Mouse (Mus musculus) intestine, embryonic 16.5 days (tissue): ENCODE measurements around the gene Hivep3. TPM values are rescaled to one million over a fixed set of nuclear protein-coding genes. Genes with fewer than 3 reads are reported as not detected.

Experiments used
- ATAC-seq: fragments of 200-750 bp; cut with Nextera tagmentation; 2 replicates; pipeline ENCODE4 v1.8.0; 2017; ENCODE audit warnings: moderate TSS enrichment, moderate library complexity
- H3K27ac ChIP-seq: fragments of 300-500 bp; sonication (generic); 2 replicates; pipeline ENCODE4 v1.5.1; 2014; ENCODE audit warnings: mild to moderate bottlenecking, low read length
- H3K27me3 ChIP-seq: fragments of 300-500 bp; sonication (generic); replicated peaks from 2 replicates; pipeline ENCODE4 v1.6.1; 2014; ENCODE audit warnings: low read length, control low read depth, mixed read lengths; ENCODE audit not compliant: control insufficient read depth, insufficient read depth
- H3K36me3 ChIP-seq: fragments of 300-500 bp; sonication (generic); 2 replicates; pipeline ENCODE4 v1.6.1; 2014; ENCODE audit warnings: low read length, control low read depth; ENCODE audit not compliant: control insufficient read depth, insufficient read depth
- H3K4me1 ChIP-seq: fragments of 300-500 bp; sonication (generic); 2 replicates; pipeline ENCODE4 v1.6.1; 2014; ENCODE audit warnings: low read length, control low read depth, mixed read lengths; ENCODE audit not compliant: control insufficient read depth, insufficient read depth
- H3K4me2 ChIP-seq: fragments of 300-500 bp; sonication (generic); 2 replicates; pipeline ENCODE4 v1.6.1; 2014; ENCODE audit warnings: low read depth, low read length, control low read depth
- H3K4me3 ChIP-seq: fragments of 300-500 bp; sonication (generic); 2 replicates; pipeline ENCODE4 v1.5.1; 2014; ENCODE audit warnings: mild to moderate bottlenecking, low read length
- H3K9ac ChIP-seq: fragments of 300-500 bp; sonication (generic); 2 replicates; pipeline ENCODE4 v1.6.1; 2014; ENCODE audit warnings: low read depth, low read length
- H3K9me3 ChIP-seq: fragments of 300-500 bp; sonication (generic); 2 replicates; pipeline ENCODE4 v1.6.1; 2016; ENCODE audit warnings: low read length, control low read depth; ENCODE audit not compliant: control insufficient read depth
- WGBS: fragments of 180-500 bp; shearing (Covaris S2); extraction: QIAGEN DNeasy Blood & Tissue Kit; methylation state at CpG from one replicate; pipeline ENCODE4 v1.1.7; 2014; 5-methylcytosine and 5-hydroxymethylcytosine counted together
- polyA plus RNA-seq: library from polyadenylated mRNA; unstranded; fragments of >200 nt; fragmentation: Nextera tagmentation; extraction: Ambion mirVana; gene quantifications from 2 replicates; pipeline ENCODE4 v1.2.1, GENCODE M21; 2015

The Hivep3 gene
- polyA plus RNA-seq, 1 experiment from 2014 or later = 4.4 TPM

DNA sequence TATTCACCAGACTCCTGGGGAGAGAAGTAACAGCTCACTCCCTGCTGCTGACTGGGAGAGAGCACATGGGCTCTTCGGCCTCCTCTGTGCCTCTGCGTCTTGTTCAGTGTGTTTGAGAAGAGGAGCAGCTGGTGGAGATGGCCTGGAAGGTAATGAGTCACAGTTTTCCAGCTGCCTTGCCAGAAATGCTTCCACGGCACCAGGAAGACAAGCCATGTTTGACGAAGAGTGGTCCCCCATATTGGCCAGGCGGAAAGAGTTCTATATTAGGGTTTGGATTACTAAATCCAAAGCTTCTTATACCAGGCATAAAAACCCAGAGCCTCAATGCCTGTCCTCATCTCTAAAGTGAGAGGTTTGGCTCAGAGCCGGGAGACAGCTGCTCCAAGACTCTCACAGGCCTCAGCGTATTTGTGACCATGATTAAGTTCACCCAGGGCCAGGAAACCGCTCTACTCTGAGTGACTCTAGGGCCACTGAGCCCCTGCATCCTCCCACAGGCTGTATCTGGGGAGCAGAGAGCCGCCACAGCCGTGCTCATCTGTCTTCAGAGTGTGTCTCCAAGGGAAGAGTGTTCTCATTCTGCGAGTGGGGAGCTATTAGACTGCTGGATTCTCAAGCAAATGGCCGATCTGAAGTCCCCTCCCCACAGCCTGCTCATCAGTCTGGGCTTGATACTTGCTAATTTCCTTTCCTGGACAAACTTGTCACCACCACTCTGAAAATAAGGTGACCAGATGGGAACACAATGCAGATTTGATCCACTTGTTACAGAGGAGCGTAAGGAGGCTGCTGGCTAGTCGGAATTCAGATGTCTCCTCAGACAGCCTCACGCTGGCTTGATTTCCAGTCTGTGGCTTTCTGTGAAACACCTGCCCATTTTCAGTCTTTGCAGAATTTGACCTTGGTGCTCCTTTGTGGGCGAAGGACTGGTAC is 168.2 kb downstream of the Hivep3 start:
- Histone ChIP-seq H3K36me3 (no peaks in the 10 kb centered on the region), H3K27me3 (no peaks in the 10 kb centered on the region), H3K4me1 (no peaks in the 10 kb centered on the region), H3K4me3 (no peak overlapping the region), H3K9me3 (no peaks in the 10 kb centered on the region), H3K27ac (0 out of 2 replicates have a peak overlapping the region, but pooled peaks have one; percentile 21), H3K9ac (no peak overlapping the region), H3K4me2 (no peak overlapping the region)
- 61% methylated on average over 16 of the region's 16 CpGs for WGBS
- no peak for ATAC-seq

DNA sequence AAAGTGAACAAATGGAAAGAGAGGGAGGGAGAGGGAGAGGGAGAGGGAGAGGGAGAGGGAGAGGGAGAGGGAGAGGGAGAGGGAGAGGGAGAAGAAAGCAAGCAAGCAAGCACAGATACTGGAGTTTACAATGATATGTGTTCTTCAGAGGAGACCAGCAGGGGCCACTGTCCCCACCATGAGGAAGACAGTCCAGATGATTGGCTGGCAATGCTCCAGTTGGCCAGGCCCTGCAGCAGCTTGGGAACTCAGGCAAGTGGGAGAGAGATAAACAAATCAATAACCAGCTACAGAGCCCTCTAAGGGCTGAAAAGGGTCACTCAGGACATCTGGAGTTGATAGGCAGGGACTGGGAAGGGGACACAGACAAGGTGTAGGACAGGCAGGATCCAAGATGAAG is 169.7 kb downstream of the Hivep3 start:
- Histone ChIP-seq H3K36me3 (no peaks in the 10 kb centered on the region), H3K4me3 (no peak overlapping the region), H3K9me3 (no peaks in the 10 kb centered on the region), H3K27me3 (no peaks in the 10 kb centered on the region), H3K9ac (no peak overlapping the region), H3K4me2 (no peak overlapping the region), H3K27ac (no peak overlapping the region), H3K4me1 (no peaks in the 10 kb centered on the region)
- ATAC-seq = peak; percentile 55

DNA sequence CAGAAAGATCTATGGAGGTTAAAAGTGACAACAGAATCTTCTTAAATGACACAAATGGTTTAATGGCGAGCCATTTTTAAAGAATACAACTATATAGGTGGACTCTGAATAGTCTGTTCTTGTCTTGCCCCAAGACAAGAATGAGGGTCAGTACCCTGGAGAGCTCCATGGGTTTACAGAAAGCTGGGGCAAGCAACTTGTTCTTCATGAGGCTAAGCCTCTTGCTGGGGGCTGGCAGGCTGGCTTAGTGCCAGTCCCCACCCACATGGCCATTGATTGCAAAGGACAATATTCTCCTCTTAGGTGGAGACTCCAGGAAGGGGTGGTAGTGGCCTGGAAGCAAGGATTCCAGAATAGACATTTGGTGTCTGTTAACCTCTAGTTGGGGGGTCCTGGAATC is 170.2 kb downstream of the Hivep3 start:
- Histone ChIP-seq H3K4me2 (no peak overlapping the region), H3K9me3 (no peaks in the 10 kb centered on the region)
- no peak for ATAC-seq

DNA sequence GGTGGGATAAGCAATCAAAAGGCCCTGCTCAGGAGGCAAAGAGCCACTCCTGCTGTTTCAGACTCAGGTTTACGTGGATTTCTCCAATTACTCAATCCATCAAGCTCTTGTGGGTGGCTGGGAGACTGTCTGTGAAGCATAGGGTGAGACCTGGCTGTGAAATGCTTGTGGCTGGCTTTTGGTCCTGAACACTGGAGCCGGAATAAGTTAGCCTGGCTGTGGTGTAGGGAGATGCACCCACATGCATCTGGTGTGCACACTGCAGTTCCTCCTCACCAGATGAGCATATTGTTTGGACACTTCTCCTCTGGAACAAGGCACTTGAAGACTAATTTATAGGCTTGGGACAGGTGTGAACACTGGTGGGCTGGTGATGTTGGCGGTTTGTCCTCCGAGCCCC is 170.7 kb downstream of the Hivep3 start:
- no peaks in the 10 kb centered on the region for H3K27me3 ChIP-seq
- 85% methylated on average over 4 of the region's 4 CpGs for WGBS

More for the DNA sequence above, 170.2 kb downstream of the Hivep3 start:
- Histone ChIP-seq H3K4me1 (no peaks in the 10 kb centered on the region), H3K36me3 (no peaks in the 10 kb centered on the region), H3K27ac (no peak overlapping the region), H3K27me3 (no peaks in the 10 kb centered on the region), H3K9ac (no peak overlapping the region), H3K4me3 (no peak overlapping the region)
- WGBS = 27% methylated on average over 1 of the region's 1 CpGs

DNA sequence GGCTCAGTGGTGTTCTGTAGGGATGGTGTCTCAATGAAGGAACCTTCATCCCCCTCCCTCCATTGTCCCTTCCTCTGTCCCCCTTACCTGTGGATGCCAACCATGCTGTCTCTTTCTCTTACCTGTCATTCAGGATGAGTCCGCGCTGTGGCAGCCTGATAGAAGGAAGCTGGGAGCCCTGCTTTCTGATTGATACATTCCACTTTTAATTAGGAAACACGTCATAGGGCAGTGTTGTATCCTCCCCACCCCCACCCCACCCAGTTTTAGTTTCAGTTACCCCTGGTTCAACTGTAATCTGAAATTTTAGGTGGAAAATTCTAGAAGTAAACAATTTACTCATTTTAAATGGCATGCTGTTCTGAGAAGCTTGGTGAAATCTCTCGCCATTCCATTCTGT is 173.5 kb downstream of the Hivep3 start:
- WGBS = 85% methylated on average over 4 of the region's 4 CpGs
- Histone ChIP-seq H3K4me2 (no peak overlapping the region), H3K27ac (no peak overlapping the region), H3K4me3 (no peak overlapping the region), H3K27me3 (no peaks in the 10 kb centered on the region), H3K36me3 (no peaks in the 10 kb centered on the region), H3K4me1 (no peaks in the 10 kb centered on the region), H3K9me3 (no peaks in the 10 kb centered on the region), H3K9ac (no peak overlapping the region)
- ATAC-seq = no peak

More for the DNA sequence above, 170.7 kb downstream of the Hivep3 start:
- ATAC-seq = no peak
- no peak overlapping the region for H3K27ac ChIP-seq
- no peak overlapping the region for H3K4me3 ChIP-seq
- H3K36me3 ChIP-seq = no peaks in the 10 kb centered on the region
- H3K9ac ChIP-seq = no peak overlapping the region
- H3K4me2 ChIP-seq = no peak overlapping the region
- H3K4me1 ChIP-seq = no peaks in the 10 kb centered on the region
- H3K9me3 ChIP-seq = no peaks in the 10 kb centered on the region

DNA sequence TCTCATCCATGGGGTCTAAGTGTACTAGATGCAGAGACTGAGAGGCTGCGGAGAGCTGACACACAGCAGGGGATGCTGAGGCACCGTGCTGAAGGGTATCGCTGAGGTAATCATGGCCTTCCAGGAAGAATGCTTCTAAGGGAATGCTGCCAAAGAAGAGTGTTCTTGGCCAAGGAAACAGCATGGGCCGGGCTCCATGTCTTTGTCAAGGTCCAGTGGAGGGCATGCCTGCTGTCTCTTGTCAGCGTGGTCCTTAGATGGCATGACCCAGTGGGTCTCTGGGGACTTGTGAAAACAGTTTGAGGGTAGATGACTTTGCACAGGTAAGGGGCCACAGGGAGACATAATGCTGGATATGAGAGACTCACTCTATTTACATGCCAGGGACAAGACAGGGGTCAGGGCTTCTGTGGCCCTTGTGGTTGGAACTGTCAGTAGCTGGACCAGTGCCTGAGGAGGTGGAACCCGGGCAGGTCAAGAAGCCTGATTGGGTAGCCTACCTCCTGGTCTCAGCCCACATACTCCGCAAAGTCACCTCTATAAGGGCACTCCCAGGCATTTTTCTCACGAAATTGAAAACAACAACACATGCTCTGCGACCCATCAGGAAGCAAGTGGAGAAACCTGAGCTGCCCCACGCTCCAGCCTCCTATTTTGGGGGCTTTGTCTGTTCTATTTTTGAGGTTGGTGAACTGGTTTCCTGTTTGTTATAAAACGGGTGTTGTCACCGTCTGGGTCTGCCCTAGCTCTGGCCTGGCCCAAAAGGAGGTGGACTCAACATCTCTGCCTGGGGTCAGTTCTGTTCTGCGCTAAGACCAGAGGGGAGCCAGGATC is 177.7 kb downstream of the Hivep3 start:
- Histone ChIP-seq H3K4me2 (no peak overlapping the region), H3K4me3 (no peak overlapping the region), H3K4me1 (0 out of 2 replicates have a peak, but pooled peaks cover 3% of the 10 kb centered on the region), H3K9ac (no peak overlapping the region), H3K27ac (no peak overlapping the region), H3K9me3 (no peaks in the 10 kb centered on the region), H3K27me3 (no peaks in the 10 kb centered on the region), H3K36me3 (no peaks in the 10 kb centered on the region)
- 71% methylated on average over 13 of the region's 13 CpGs for WGBS
- no peak for ATAC-seq

DNA sequence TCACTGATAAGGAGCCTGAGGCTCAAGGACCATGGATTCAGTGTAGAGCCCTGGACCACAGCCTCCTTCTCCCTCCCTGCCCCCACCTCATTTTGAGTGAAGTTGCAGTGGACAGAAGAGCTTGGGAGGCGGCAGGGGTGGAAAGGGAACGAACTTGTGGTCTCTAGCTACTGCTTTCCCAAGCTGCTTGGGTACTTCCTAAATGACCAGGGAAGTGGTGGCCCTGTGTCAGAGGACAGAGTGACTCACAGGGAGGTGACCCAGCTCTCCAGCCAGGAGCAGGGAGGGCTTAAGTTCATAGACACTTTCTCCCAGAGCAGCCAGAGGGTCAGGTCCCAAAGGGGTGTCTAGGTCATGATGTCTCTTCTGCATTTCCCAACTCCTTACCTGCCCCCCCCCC is 178.6 kb downstream of the Hivep3 start:
- no peak overlapping the region for H3K4me3 ChIP-seq
- H3K27me3 ChIP-seq = no peaks in the 10 kb centered on the region
- H3K27ac ChIP-seq = no peak overlapping the region
- H3K36me3 ChIP-seq = no peaks in the 10 kb centered on the region
- no peak overlapping the region for H3K9ac ChIP-seq
- 0 out of 2 replicates have a peak, but pooled peaks cover 3% of the 10 kb centered on the region for H3K4me1 ChIP-seq
- no peaks in the 10 kb centered on the region for H3K9me3 ChIP-seq
- 61% methylated on average over 2 of the region's 2 CpGs for WGBS
- no peak for ATAC-seq
- no peak overlapping the region for H3K4me2 ChIP-seq

DNA sequence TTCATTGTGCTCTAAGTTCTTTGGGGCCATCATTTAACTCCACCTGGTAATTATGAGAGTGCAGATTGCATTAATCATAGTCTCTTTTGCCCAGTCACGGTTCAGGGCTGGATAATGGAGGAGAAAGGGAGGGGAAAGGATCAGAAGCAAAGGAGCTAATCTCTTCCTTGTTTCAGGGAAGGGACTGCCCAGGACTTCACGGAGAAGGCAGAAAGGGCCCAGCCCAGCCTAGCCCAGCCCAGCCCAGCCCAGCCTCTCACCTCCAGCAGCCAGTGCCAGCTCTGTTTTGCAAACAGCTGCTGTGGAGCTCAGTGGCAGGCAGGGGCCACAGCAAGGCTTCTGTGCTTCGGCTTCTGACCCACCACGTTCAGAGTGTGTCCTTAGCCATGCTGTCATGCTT is 180.6 kb downstream of the Hivep3 start:
- no peak overlapping the region for H3K4me2 ChIP-seq
- H3K36me3 ChIP-seq = no peaks in the 10 kb centered on the region
- 20% methylated on average over 4 of the region's 4 CpGs for WGBS
- 0 out of 2 replicates have a peak, but pooled peaks cover 3% of the 10 kb centered on the region for H3K4me1 ChIP-seq
- H3K27me3 ChIP-seq = no peaks in the 10 kb centered on the region; the same call in 1 of the 2 replicates
- no peak overlapping the region for H3K27ac ChIP-seq
- no peak overlapping the region for H3K4me3 ChIP-seq
- H3K9me3 ChIP-seq = no peaks in the 10 kb centered on the region
- peak; percentile 84 for ATAC-seq
- H3K9ac ChIP-seq = no peak overlapping the region

DNA sequence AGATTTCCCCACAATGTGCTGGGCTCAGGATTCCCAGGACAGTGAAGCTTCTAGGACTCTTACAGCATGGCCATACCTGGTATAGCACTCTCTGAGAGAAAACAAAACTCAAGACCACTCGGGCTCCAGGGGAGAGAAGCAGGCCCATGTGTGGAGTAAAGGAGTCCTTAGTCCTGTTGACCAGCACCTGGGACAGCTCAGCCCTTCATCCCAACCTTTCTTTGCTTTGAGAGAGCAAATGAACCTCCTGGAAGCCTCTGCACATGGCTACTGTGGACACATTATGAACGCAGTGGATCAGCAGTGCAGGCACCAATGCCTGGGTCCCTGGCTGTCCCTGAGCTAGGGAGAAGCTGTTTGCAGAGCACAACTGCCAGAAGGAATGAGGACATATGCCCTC is 181.5 kb downstream of the Hivep3 start:
- no peak overlapping the region for H3K4me3 ChIP-seq
- H3K9ac ChIP-seq = no peak overlapping the region
- no peaks in the 10 kb centered on the region for H3K36me3 ChIP-seq
- no peaks in the 10 kb centered on the region for H3K9me3 ChIP-seq
- no peaks in the 10 kb centered on the region; the same call in 1 of the 2 replicates for H3K27me3 ChIP-seq
- 0 out of 2 replicates have a peak, but pooled peaks cover 3% of the 10 kb centered on the region for H3K4me1 ChIP-seq
- ATAC-seq = no peak
- H3K27ac ChIP-seq = no peak overlapping the region
- no peak overlapping the region for H3K4me2 ChIP-seq
- WGBS = 71% methylated on average over 2 of the region's 2 CpGs
